Mouse (Mus musculus) embryonic fibroblast, embryonic 13.5 days (primary cell): ENCODE measurements at regions not wholly inside any gene's neighbourhood (a gene's known extent, or its start where the extent isn't known, plus 50 kb on each side); places are given as distances from the start of the nearest gene placed in this dataset.
A peak's percentile ranks its signal among the peaks of the same experiment; 100 is the strongest.

Experiments
- H3K27ac ChIP-seq: 2 replicates; pipeline ENCODE4 v1.5.1; 2012; ENCODE audit warnings: low read length, control low read depth, inconsistent platforms; ENCODE audit not compliant: insufficient read depth
- H3K4me1 ChIP-seq: 2 replicates; pipeline ENCODE4 v1.6.1; 2011; ENCODE audit warnings: low read length; ENCODE audit not compliant: control insufficient read depth, insufficient read depth
- H3K4me3 ChIP-seq: 2 replicates; pipeline ENCODE4 v1.5.1; 2011; ENCODE audit warnings: mild to moderate bottlenecking, control low read depth, low read length; ENCODE audit not compliant: insufficient read depth
- CTCF ChIP-seq: IDR thresholded peaks from 2 replicates; pipeline ENCODE4 v1.5.1; 2011; ENCODE audit warnings: mild to moderate bottlenecking, control low read depth, low read length, moderate library complexity, borderline replicate concordance; ENCODE audit not compliant: insufficient read depth
- POLR2A ChIP-seq: IDR thresholded peaks from 2 replicates; pipeline ENCODE4 v1.6.1; 2011; ENCODE audit warnings: low read depth, mild to moderate bottlenecking, control low read depth, low read length, moderate library complexity

DNA sequence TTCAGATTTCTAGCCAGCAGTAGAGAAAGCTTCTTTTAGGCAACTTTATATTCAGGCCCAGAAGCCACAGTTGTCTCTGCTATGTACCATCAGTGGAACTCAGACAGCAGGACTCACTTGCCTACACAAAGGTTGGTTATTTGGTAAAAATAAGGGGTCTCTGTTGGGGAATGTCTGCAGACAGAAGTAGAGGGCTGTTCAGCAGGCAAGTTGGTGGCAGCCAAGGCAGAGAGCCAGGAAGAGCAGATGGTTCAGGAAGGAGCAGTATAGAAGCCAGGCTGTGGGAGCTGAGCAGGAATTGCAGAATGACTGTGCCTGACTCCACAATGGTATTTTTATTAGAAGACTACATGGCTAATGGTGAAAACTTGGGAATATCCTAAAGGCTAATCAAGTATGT is 598.7 kb upstream of the Plxna2 start:
- H3K27ac ChIP-seq, result no peak overlapping the region
- no peak overlapping the region for H3K4me3 ChIP-seq
- no peak for TF ChIP-seq POLR2A
- TF ChIP-seq CTCF, result no peak
- no peaks in the 10 kb centered on the region for H3K4me1 ChIP-seq

GRCm38 (mm10) chr1:193992226-193992625 is 622.1 kb upstream of the Camk1g start:
- no peak for TF ChIP-seq CTCF
- TF ChIP-seq POLR2A, result no peak
- no peak overlapping the region for H3K27ac ChIP-seq
- H3K4me3 ChIP-seq, result no peak overlapping the region
- H3K4me1 ChIP-seq, result no peaks in the 10 kb centered on the region

GRCm38 (mm10) chr1:193989956-193990675 is 620.0 kb upstream of the Camk1g start:
- no peaks in the 10 kb centered on the region for H3K4me1 ChIP-seq
- H3K27ac ChIP-seq, result no peak overlapping the region

GRCm38 (mm10) chr1:193988970-193989904 is 619.1 kb upstream of the Camk1g start:
- Histone ChIP-seq H3K4me3 (no peak overlapping the region), H3K4me1 (no peaks in the 10 kb centered on the region), H3K27ac (no peak overlapping the region)
- TF ChIP-seq POLR2A (no peak), CTCF (no peak)

More at GRCm38 (mm10) chr1:193989956-193990675, 620.0 kb upstream of the Camk1g start:
- no peak overlapping the region for H3K4me3 ChIP-seq
- TF ChIP-seq POLR2A (no peak), CTCF (no peak)

- H3K4me3 ChIP-seq, result no peak overlapping the region
- no peak overlapping the region for H3K27ac ChIP-seq
- TF ChIP-seq CTCF, result no peak
- no peaks in the 10 kb centered on the region for H3K4me1 ChIP-seq
Observed at GRCm38 (mm10) chr1:193980571-193980970, 610.5 kb upstream of the Camk1g start.

GRCm38 (mm10) chr1:193971537-193971936 is 601.4 kb upstream of the Camk1g start:
- peaks cover 3% of the 10 kb centered on the region for H3K4me1 ChIP-seq
- no peak overlapping the region for H3K4me3 ChIP-seq
- no peak for TF ChIP-seq CTCF
- no peak for TF ChIP-seq POLR2A
- H3K27ac ChIP-seq, result no peak overlapping the region

DNA sequence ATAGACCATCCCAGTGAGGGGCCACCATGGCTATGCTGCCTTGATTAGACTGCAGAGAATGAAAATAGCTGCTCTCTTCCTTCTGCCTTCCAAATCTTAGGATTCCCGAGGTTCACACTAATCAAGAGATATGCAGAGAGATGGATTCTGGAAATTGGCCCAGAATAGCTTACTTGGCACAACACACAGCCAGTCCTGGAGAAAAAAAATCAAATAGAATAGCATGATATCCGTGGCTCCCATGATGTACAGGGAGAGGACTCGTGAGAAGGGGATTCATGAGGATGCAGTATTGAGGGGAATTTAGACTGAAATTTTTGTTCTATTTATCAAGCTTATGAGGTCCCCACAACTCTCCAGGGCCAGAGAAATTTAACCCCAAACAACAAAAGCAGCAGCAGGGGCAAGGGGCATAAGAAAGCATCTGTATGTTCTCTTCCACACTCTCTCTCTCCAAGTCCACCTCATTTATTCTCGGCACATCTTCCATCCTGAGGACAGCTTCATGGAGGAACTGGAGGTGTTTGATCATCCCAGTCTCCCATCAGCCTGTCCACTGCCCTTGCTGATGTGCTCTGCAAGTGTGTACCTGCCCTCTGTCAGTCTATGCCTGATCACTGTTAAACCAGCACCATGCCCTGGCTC is 599.3 kb upstream of the Camk1g start:
- Histone ChIP-seq H3K4me1 (peaks cover 3% of the 10 kb centered on the region), H3K27ac (no peak overlapping the region), H3K4me3 (no peak overlapping the region)
- TF ChIP-seq CTCF (no peak), POLR2A (no peak)

DNA sequence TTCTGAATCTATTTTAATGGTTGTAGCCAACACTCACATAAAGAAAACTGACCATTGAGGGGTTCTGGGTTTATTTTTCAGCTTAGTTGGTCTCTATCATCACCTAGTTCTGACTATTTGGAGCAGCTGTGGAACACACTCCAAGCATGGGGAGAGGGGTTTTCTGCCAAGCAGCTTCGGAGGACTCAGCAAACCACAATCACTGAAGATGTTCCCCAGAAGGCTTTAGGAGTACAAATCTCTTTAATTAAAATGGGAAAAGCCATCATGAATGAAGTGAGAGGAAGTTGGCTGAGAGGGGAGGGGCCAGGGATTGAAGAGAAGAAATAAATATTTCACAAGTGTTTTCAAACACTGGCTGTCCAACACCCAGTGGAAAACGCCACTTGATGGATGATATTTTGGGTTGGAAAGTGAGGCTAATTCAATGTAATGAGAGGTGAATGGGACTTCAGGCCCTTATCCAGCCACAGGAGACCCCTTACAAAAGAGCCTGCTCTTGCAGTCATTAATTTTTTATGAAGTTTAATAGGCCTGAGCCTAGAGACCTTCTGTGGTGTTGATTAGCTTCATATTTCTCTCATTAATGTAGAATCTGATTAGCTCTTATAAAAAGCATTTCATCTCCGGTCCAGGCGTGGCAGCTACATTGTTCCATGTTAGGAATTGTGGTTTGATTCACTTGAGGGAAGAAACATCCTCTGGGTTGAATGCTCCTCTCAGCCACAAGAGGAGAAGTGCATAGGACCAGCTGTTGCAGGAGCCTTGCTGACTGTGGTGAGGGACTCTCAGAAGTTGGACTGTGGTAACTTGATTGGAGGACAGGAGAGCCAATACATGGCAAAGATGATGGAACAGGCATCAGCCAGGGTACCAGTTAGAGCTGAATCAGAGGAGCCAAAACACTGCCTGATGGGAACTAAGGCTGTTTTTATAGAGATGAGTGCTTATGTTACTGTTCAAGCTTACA is 598.1 kb upstream of the Camk1g start:
- TF ChIP-seq POLR2A (no peak), CTCF (no peak)
- peak overlapping the region; percentile 64; the same call in 1 of the 2 replicates for H3K27ac ChIP-seq
- no peak overlapping the region for H3K4me3 ChIP-seq
- peaks cover 3% of the 10 kb centered on the region for H3K4me1 ChIP-seq
